Mouse (Mus musculus) bone marrow, adult 2 months (tissue): ENCODE measurements around the gene Fer1l4.

Experiments used
- CTCF ChIP-seq: fragments of 200-500 bp; IDR thresholded peaks from 2 replicates; pipeline ENCODE4 v1.5.1; 2011; ENCODE audit warnings: low read length, control low read depth; ENCODE audit not compliant: control insufficient read depth, insufficient read depth
- POLR2A ChIP-seq: fragments of 200-500 bp; IDR thresholded peaks from 2 replicates; pipeline ENCODE4 v1.6.1; 2011; ENCODE audit warnings: low read depth, mild to moderate bottlenecking, control low read depth, low read length, borderline replicate concordance; ENCODE audit not compliant: control insufficient read depth

- TF ChIP-seq CTCF (no peak), POLR2A (no peak)
Measured at GRCm38 (mm10) chr2:156078421-156079182, 25.9 kb upstream of the Fer1l4 start.
